Mouse (Mus musculus) induced T-regulatory cell, adult 2 months (primary cell): ENCODE results near the gene Dffb.

ENCODE experiments used
- DNase-seq: peaks from one replicate; pipeline ENCODE4 v3.0.0-alpha.2; 2012; ENCODE audit warnings: low read depth

Gene Dffb

GRCm38 (mm10) chr4:153974431-153975291, at the start of gene Dffb, which contains the start of gene Cep104:
Gene Dffb, minus strand, starts transcription at chr4:153975126.
Gene Cep104, plus strand, starts transcription at chr4:153975194.
- DNase-seq = peak; percentile 94

GRCm38 (mm10) chr4:154023754-154024601, 49.1 kb upstream of the Dffb start:
- DNase-seq = no peak

GRCm38 (mm10) chr4:154022844-154023243, 47.9 kb upstream of the Dffb start:
- DNase-seq = no peak

GRCm38 (mm10) chr4:154022407-154022806, 47.5 kb upstream of the Dffb start:
- no peak for DNase-seq

GRCm38 (mm10) chr4:154021432-154021831, 46.5 kb upstream of the Dffb start:
- DNase-seq = no peak

- DNase-seq = peak; percentile 55
Measured at GRCm38 (mm10) chr4:154019571-154019970, 44.6 kb upstream of the Dffb start.

GRCm38 (mm10) chr4:154015476-154015875, 40.5 kb upstream of the Dffb start:
- DNase-seq = no peak

- DNase-seq = peak; percentile 67
Measured at GRCm38 (mm10) chr4:154012132-154012882, 37.4 kb upstream of the Dffb start.

GRCm38 (mm10) chr4:154011646-154012089, 36.7 kb upstream of the Dffb start, which contains the start of gene Lrrc47:
Gene Lrrc47, plus strand, starts transcription at chr4:154011731.
- peak; percentile 83 for DNase-seq

GRCm38 (mm10) chr4:154010907-154011645, 36.1 kb upstream of the Dffb start:
- peak; percentile 28 for DNase-seq

GRCm38 (mm10) chr4:154007759-154008158, 32.8 kb upstream of the Dffb start:
- no peak for DNase-seq

- DNase-seq = no peak
Measured at GRCm38 (mm10) chr4:154006264-154006663, 31.3 kb upstream of the Dffb start.

- DNase-seq = no peak
Measured at GRCm38 (mm10) chr4:154005488-154005887, 30.6 kb upstream of the Dffb start.

- no peak for DNase-seq
Measured at GRCm38 (mm10) chr4:153993505-153993904, 18.6 kb upstream of the Dffb start.

GRCm38 (mm10) chr4:153992715-153993114, 17.8 kb upstream of the Dffb start:
- no peak for DNase-seq

- no peak for DNase-seq
Measured at GRCm38 (mm10) chr4:153980470-153980869, 5.5 kb upstream of the Dffb start.

GRCm38 (mm10) chr4:153979243-153979642, 4.3 kb upstream of the Dffb start:
- DNase-seq = no peak

- peak; percentile 40 for DNase-seq
Measured at GRCm38 (mm10) chr4:153975768-153976167, 842 bp upstream of the Dffb start.

GRCm38 (mm10) chr4:153975292-153975662, 351 bp upstream of the Dffb start:
- DNase-seq = no peak

- no peak for DNase-seq
Measured at GRCm38 (mm10) chr4:153968063-153968462, 6.9 kb downstream of the Dffb start.

- no peak for DNase-seq
Measured at GRCm38 (mm10) chr4:153967556-153967955, 7.4 kb downstream of the Dffb start.
